Mouse (Mus musculus) regulatory T cell (primary cell): ENCODE results near the gene Kndc1.

Experiments
- in situ Hi-C: fragments of 300-600 bp; cut with MboI, MseI; formaldehyde crosslinking; loops from one replicate; pipeline ENCODE4 v1.15.1; 2025; ENCODE audit warnings: high pct_unique_total_duplicates

Kndc1 gene

GRCm38 (mm10) chr7:139980778-139981177, 86.3 kb downstream of the Kndc1 start:
- in situ Hi-C loops = no loop called here

GRCm38 (mm10) chr7:139982058-139982457, 87.6 kb downstream of the Kndc1 start:
- in situ Hi-C loops = no loop called here

GRCm38 (mm10) chr7:139984505-139984904, 90.0 kb downstream of the Kndc1 start:
- in situ Hi-C loops = no loop called here

GRCm38 (mm10) chr7:139988272-139988671, 93.8 kb downstream of the Kndc1 start:
- in situ Hi-C loops = no loop called here

GRCm38 (mm10) chr7:139990864-139991394, 96.4 kb downstream of the Kndc1 start:
- in situ Hi-C loops = loop anchor here (5.0 kb wide), 2 partner anchors 46 to 79 kb away; partner anchors contain the start of genes Tubgcp2 and Zfp511
